In the genomic region with DNA sequence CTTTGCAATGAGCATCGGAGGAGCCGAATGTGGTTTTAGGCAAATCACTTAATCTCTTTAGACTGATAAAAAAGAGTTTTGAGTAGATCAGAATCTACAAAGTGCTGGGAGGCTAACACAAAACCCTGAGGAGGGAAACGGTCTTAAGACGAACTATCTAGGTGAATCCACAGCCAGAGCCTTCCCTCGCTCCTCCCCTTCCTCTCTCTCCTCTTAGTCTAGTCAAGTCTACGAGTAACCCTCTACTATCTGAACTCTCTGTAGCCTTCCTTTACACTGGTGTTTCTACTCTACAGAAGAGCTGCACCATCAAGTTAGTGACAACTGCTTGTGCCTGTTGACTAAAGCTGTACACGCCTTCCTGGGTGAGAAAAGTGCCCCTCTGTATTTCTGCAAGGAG, we compare ENCODE assay signal across 15 mouse cellular contexts.
A peak's percentile ranks its signal among the peaks of the same experiment; 100 is the strongest.
DNase-seq lines count a peak whose midpoint lies in the region; ATAC-seq and TF ChIP-seq lines count a peak whose summit lies in the region.
"Had no signal": no experiment of that assay in that cellular context is flagged by ENCODE, and none has a peak within 500 bp of the region (broad histone marks: within the 10 kb centered on the region; RNA-seq: fewer than 3 reads in every experiment).

No protein-coding gene starts in this region.

- H3K27ac ChIP-seq in gastrocnemius, adult 2 months, result peak overlapping the region; percentile 54
- H3K27ac ChIP-seq in bone marrow, adult 2 months (ENCODE audit: control insufficient read depth, insufficient read depth, low read depth, low read length, poor library complexity), result peak overlapping the region; percentile 13; the same call in 1 of the 2 replicates
- no peak overlapping the region for H3K27ac ChIP-seq in neural tube, embryonic 15.5 days (replicated peaks)
- H3K27ac ChIP-seq in kidney, embryonic 14.5 days (ENCODE audit: low read depth, low read length), result no peak overlapping the region
- H3K27ac ChIP-seq: neural tube, embryonic 12.5 days had no signal

- H3K4me2 ChIP-seq in neural tube, embryonic 15.5 days, result no peak overlapping the region
- no peak overlapping the region for H3K4me2 ChIP-seq in kidney, embryonic 14.5 days (replicated peaks; ENCODE audit: low read depth, low read length)
- H3K4me2 ChIP-seq: lung, embryonic 14.5 days; midbrain, embryonic 11.5 days; neural tube, embryonic 12.5 days had no signal

- H3K4me1 ChIP-seq in bone marrow, adult 2 months (ENCODE audit: control insufficient read depth, insufficient read depth, low read length), result peaks cover 12% of the 10 kb centered on the region
- H3K4me1 ChIP-seq in neural tube, embryonic 15.5 days, result peaks cover 13% of the 10 kb centered on the region
- H3K4me1 ChIP-seq in kidney, embryonic 14.5 days (ENCODE audit: control insufficient read depth, insufficient read depth, low read length), result peaks cover 14% of the 10 kb centered on the region

- no peaks in the 10 kb centered on the region for H3K27me3 ChIP-seq in neural tube, embryonic 15.5 days (replicated peaks)
- H3K27me3 ChIP-seq in kidney, embryonic 14.5 days (ENCODE audit: control insufficient read depth, insufficient read depth, low read length), result no peaks in the 10 kb centered on the region
- H3K27me3 ChIP-seq: neural tube, embryonic 12.5 days had no signal

- ATAC-seq in megakaryocyte, adult 5-6 weeks (ENCODE audit: poor library complexity, severe bottlenecking), result 0 out of 2 replicates have a peak, but pooled peaks have one; percentile 14
- no peak for ATAC-seq in neural tube, embryonic 15.5 days (ENCODE audit: low FRiP score)
- no peak for ATAC-seq in kidney, embryonic 14.5 days (ENCODE audit: low FRiP score, low TSS enrichment)
- ATAC-seq: hindbrain, embryonic 16.5 days had no signal

- DNase-seq in gastrocnemius, adult 2 months, result no peak
- DNase-seq in gastrocnemius, postnatal 36 days, result no peak
- DNase-seq in thymus, postnatal 10 days (ENCODE audit: low spot score in 2 of 2), result peak; percentile 61 to 65
- DNase-seq in ovary, postnatal 10 days (ENCODE audit: low spot score), result no peak
- DNase-seq: adrenal gland, postnatal 25 days; cerebellum, adult 11-12 months; kidney, postnatal 14 days had no signal

- H3K9ac ChIP-seq in neural tube, embryonic 15.5 days (replicated peaks), result no peak overlapping the region
- no peak overlapping the region for H3K9ac ChIP-seq in kidney, embryonic 14.5 days (ENCODE audit: low read depth, low read length)
- H3K9ac ChIP-seq: lung, embryonic 14.5 days; neural tube, embryonic 12.5 days had no signal

- no peaks in the 10 kb centered on the region for H3K36me3 ChIP-seq in neural tube, embryonic 15.5 days
- no peaks in the 10 kb centered on the region for H3K36me3 ChIP-seq in kidney, embryonic 14.5 days (ENCODE audit: control insufficient read depth, insufficient read depth, low read length)
- H3K36me3 ChIP-seq: neural tube, embryonic 12.5 days had no signal

- 24% methylated on average over 7 of the region's 7 CpGs for WGBS in bone marrow, adult 2 months
- WGBS in neural tube, embryonic 15.5 days, result 76% methylated on average over 7 of the region's 7 CpGs
- 83% methylated on average over 7 of the region's 7 CpGs for WGBS in kidney, embryonic 14.5 days

- H3K4me3 ChIP-seq in gastrocnemius, adult 2 months, result no peak overlapping the region
- peak overlapping the region; percentile 46 for H3K4me3 ChIP-seq in bone marrow, adult 2 months (replicated peaks; ENCODE audit: control insufficient read depth, low read depth, low read length)
- no peak overlapping the region for H3K4me3 ChIP-seq in neural tube, embryonic 15.5 days (replicated peaks)
- H3K4me3 ChIP-seq in kidney, embryonic 14.5 days (ENCODE audit: low read length), result no peak overlapping the region
- H3K4me3 ChIP-seq: neural tube, embryonic 12.5 days had no signal

- no peak for TF ChIP-seq POLR2A in bone marrow, adult 2 months (IDR thresholded peaks at IDR 0.05; ENCODE audit: borderline replicate concordance, control insufficient read depth, low read depth, low read length)

- TF ChIP-seq CTCF in gastrocnemius, adult 2 months (IDR thresholded peaks at IDR 0.05), result no peak
- TF ChIP-seq CTCF in bone marrow, adult 2 months (IDR thresholded peaks at IDR 0.05; ENCODE audit: control insufficient read depth, insufficient read depth, low read length), result no peak

- intact Hi-C loops in gastrocnemius, adult 2 months (cut with DNase I), result no loop called here
- intact Hi-C loops in gastrocnemius, postnatal 36 days (cut with DNase I), result no loop called here

- no peaks in the 10 kb centered on the region for H3K9me3 ChIP-seq in neural tube, embryonic 15.5 days (replicated peaks)
- H3K9me3 ChIP-seq in kidney, embryonic 14.5 days (ENCODE audit: control insufficient read depth, low read length), result no peaks in the 10 kb centered on the region
- H3K9me3 ChIP-seq: neural tube, embryonic 12.5 days had no signal

Comparison
In these comparisons a context has a peak if more than half of its experiments do, and no peak if none do; other contexts are left out.
1. DNase-seq: peak in thymus, postnatal 10 days (2 of 2); none in gastrocnemius, adult 2 months (single experiment), gastrocnemius, postnatal 36 days (0 of 2) and ovary, postnatal 10 days (single experiment).
2. H3K27ac ChIP-seq: peak in gastrocnemius, adult 2 months (single experiment) and bone marrow, adult 2 months (single experiment); none in neural tube, embryonic 15.5 days (single experiment) and kidney, embryonic 14.5 days (single experiment).